Mouse (Mus musculus) stomach, postnatal 0 days (tissue): ENCODE results near the gene Nek8.

Experiments
- CTCF ChIP-seq: IDR thresholded peaks from 2 replicates; pipeline ENCODE4 v1.5.1; 2016; ENCODE audit warnings: antibody characterized with exemption, low read depth, mild to moderate bottlenecking, moderate library complexity
- EP300 ChIP-seq: optimal IDR thresholded peaks from 2 replicates; pipeline ENCODE3; 2016; ENCODE audit warnings: antibody characterized with exemption

DNA sequence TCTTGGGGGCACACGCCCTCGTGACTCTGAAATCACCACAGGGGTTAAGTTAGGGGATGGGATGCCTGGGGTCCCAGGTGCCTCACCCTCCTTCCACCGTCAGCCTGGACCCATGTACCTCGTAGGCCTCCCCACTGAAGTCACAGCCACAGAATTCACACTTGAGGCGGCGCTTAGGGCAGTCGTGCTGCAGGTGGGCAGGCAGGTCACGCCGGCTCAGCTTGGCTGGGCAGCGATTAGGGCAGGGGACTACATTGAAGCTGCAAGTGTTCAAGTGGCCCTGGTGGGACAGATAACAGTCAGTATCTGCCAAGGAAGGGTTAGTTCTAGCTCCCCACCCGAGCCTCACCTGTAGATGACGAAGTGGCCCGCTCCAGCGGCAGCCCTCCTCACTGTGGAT, 15.3 kb downstream of the Nek8 start:
- TF ChIP-seq CTCF = no peak
- TF ChIP-seq EP300 = no peak
